Mouse (Mus musculus): ENCODE data around the gene Lingo3. TPM values are rescaled to one million over a fixed set of nuclear protein-coding genes. Genes with fewer than 3 reads are reported as not detected.
A peak's percentile ranks its signal among the peaks of the same experiment; 100 is the strongest.
"Not testable (repeated sequence)": the region's sequence is repeated elsewhere in the genome, so short reads cannot be mapped to it uniquely, and the experiment has no call there.

Lingo3 gene
- polyA plus RNA-seq, 1 experiment from 2014 or later = 0.94 TPM

- no peaks in the 10 kb centered on the region for H3K9me3 ChIP-seq (replicated peaks)
- peaks cover 13% of the 10 kb centered on the region for H3K4me1 ChIP-seq
- H3K4me3 ChIP-seq = no peak overlapping the region
- no peak overlapping the region for H3K9ac ChIP-seq
- no peaks in the 10 kb centered on the region for H3K36me3 ChIP-seq
- WGBS = 80% methylated on average over 15 of the region's 15 CpGs
- no peak overlapping the region for H3K27ac ChIP-seq
- H3K27me3 ChIP-seq = peaks cover 56% of the 10 kb centered on the region
- ATAC-seq (ENCODE audit: low FRiP score) = no peak
- no peak overlapping the region for H3K4me2 ChIP-seq (replicated peaks)
These were observed 1.5 kb downstream of the Lingo3 start for GRCm38 (mm10) chr10:80842334-80842733.

GRCm38 (mm10) chr10:80841685-80842084, 2.2 kb downstream of the Lingo3 start:
- peaks cover 63% of the 10 kb centered on the region for H3K27me3 ChIP-seq
- no peak overlapping the region for H3K27ac ChIP-seq
- no peaks in the 10 kb centered on the region for H3K36me3 ChIP-seq
- no peaks in the 10 kb centered on the region for H3K9me3 ChIP-seq (replicated peaks)
- peaks cover 13% of the 10 kb centered on the region for H3K4me1 ChIP-seq
- WGBS = 87% methylated on average over 2 of the region's 2 CpGs
- H3K4me2 ChIP-seq (replicated peaks) = no peak overlapping the region
- H3K9ac ChIP-seq = no peak overlapping the region
- no peak overlapping the region for H3K4me3 ChIP-seq
- ATAC-seq (ENCODE audit: low FRiP score) = no peak

GRCm38 (mm10) chr10:80839848-80840247, 4.0 kb downstream of the Lingo3 start:
- H3K4me1 ChIP-seq = peaks cover 23% of the 10 kb centered on the region

GRCm38 (mm10) chr10:80838346-80838912, 5.4 kb downstream of the Lingo3 start:
- H3K27ac ChIP-seq = no peak overlapping the region
- WGBS = 56% methylated on average over 2 of the region's 2 CpGs
- no peak overlapping the region for H3K4me2 ChIP-seq (replicated peaks)
- no peaks in the 10 kb centered on the region for H3K36me3 ChIP-seq
- H3K9ac ChIP-seq = no peak overlapping the region
- ATAC-seq (ENCODE audit: low FRiP score) = no peak
- no peak overlapping the region for H3K4me3 ChIP-seq
- H3K4me1 ChIP-seq = peaks cover 18% of the 10 kb centered on the region
- H3K27me3 ChIP-seq = peaks cover 65% of the 10 kb centered on the region
- H3K9me3 ChIP-seq (replicated peaks) = no peaks in the 10 kb centered on the region; the same call in 1 of the 2 replicates

More at GRCm38 (mm10) chr10:80839848-80840247, 4.0 kb downstream of the Lingo3 start:
- 53% methylated on average over 6 of the region's 6 CpGs for WGBS
- ATAC-seq (ENCODE audit: low FRiP score) = no peak
- no peak overlapping the region for H3K4me3 ChIP-seq
- no peaks in the 10 kb centered on the region; the same call in 1 of the 2 replicates for H3K9me3 ChIP-seq (replicated peaks)
- no peak overlapping the region for H3K27ac ChIP-seq
- peaks cover 65% of the 10 kb centered on the region for H3K27me3 ChIP-seq
- H3K9ac ChIP-seq = no peak overlapping the region
- H3K36me3 ChIP-seq = no peaks in the 10 kb centered on the region
- no peak overlapping the region for H3K4me2 ChIP-seq (replicated peaks)

- WGBS = 18% methylated on average over 2 of the region's 2 CpGs
- no peak overlapping the region for H3K27ac ChIP-seq
- peaks cover 15% of the 10 kb centered on the region for H3K4me1 ChIP-seq
- H3K9ac ChIP-seq = peak overlapping the region; percentile 44
- ATAC-seq (ENCODE audit: low FRiP score) = no peak
- H3K4me2 ChIP-seq (replicated peaks) = no peak overlapping the region
- no peaks in the 10 kb centered on the region for H3K36me3 ChIP-seq
- no peaks in the 10 kb centered on the region; the same call in 1 of the 2 replicates for H3K9me3 ChIP-seq (replicated peaks)
- peaks cover 65% of the 10 kb centered on the region for H3K27me3 ChIP-seq
- H3K4me3 ChIP-seq = no peak overlapping the region
These were observed 6.0 kb downstream of the Lingo3 start for GRCm38 (mm10) chr10:80837827-80838226.

GRCm38 (mm10) chr10:80836949-80837379, 6.9 kb downstream of the Lingo3 start:
- ATAC-seq (ENCODE audit: low FRiP score) = no peak
- no peak overlapping the region for H3K4me2 ChIP-seq (replicated peaks)
- no peaks in the 10 kb centered on the region for H3K36me3 ChIP-seq
- no peak overlapping the region for H3K4me3 ChIP-seq
- H3K27me3 ChIP-seq = peaks cover 56% of the 10 kb centered on the region
- H3K27ac ChIP-seq = no peak overlapping the region
- peaks cover 18% of the 10 kb centered on the region for H3K4me1 ChIP-seq
- no peak overlapping the region for H3K9ac ChIP-seq
- 44% methylated on average over 7 of the region's 7 CpGs for WGBS
- no peaks in the 10 kb centered on the region; the same call in 1 of the 2 replicates for H3K9me3 ChIP-seq (replicated peaks)

GRCm38 (mm10) chr10:80835617-80836016, 8.2 kb downstream of the Lingo3 start:
- Histone ChIP-seq H3K27ac (no peak overlapping the region), H3K4me3 (0 out of 2 replicates have a peak overlapping the region, but pooled peaks have one; percentile 5), H3K9me3 (replicated peaks) (no peaks in the 10 kb centered on the region; the same call in 1 of the 2 replicates), H3K4me2 (replicated peaks) (peak overlapping the region; percentile 21), H3K4me1 (peaks cover 23% of the 10 kb centered on the region), H3K36me3 (peaks cover 3% of the 10 kb centered on the region), H3K27me3 (peaks cover 47% of the 10 kb centered on the region), H3K9ac (0 out of 2 replicates have a peak overlapping the region, but pooled peaks have one; percentile 8)
- WGBS = 48% methylated on average over 30 of the region's 30 CpGs
- no peak; the same call in 1 of the 2 replicates for ATAC-seq (ENCODE audit: low FRiP score)

- H3K4me3 ChIP-seq = no peak overlapping the region
- H3K27ac ChIP-seq = no peak overlapping the region
- no peaks in the 10 kb centered on the region; the same call in 1 of the 2 replicates for H3K9me3 ChIP-seq (replicated peaks)
- ATAC-seq (ENCODE audit: low FRiP score) = no peak
- no peak overlapping the region for H3K4me2 ChIP-seq (replicated peaks)
- peaks cover 47% of the 10 kb centered on the region for H3K27me3 ChIP-seq
- 51% methylated on average over 7 of the region's 7 CpGs for WGBS
- H3K36me3 ChIP-seq = peaks cover 22% of the 10 kb centered on the region
- H3K9ac ChIP-seq = no peak overlapping the region
- peaks cover 46% of the 10 kb centered on the region for H3K4me1 ChIP-seq
These were observed 11.0 kb downstream of the Lingo3 start for GRCm38 (mm10) chr10:80832818-80833217.

- H3K9ac ChIP-seq = no peak overlapping the region
- H3K36me3 ChIP-seq = peaks cover 22% of the 10 kb centered on the region
- peaks cover 51% of the 10 kb centered on the region for H3K4me1 ChIP-seq
- peaks cover 32% of the 10 kb centered on the region for H3K27me3 ChIP-seq
- H3K27ac ChIP-seq = no peak overlapping the region
- no peak overlapping the region for H3K4me2 ChIP-seq (replicated peaks)
- H3K4me3 ChIP-seq = no peak overlapping the region
- H3K9me3 ChIP-seq (replicated peaks) = no peaks in the 10 kb centered on the region; the same call in 1 of the 2 replicates
- no peak for ATAC-seq (ENCODE audit: low FRiP score)
- WGBS = 3% methylated on average over 9 of the region's 9 CpGs
These were observed 12.7 kb downstream of the Lingo3 start for GRCm38 (mm10) chr10:80831136-80831535.

- H3K27ac ChIP-seq = no peak overlapping the region
- H3K27me3 ChIP-seq = peaks cover 17% of the 10 kb centered on the region
- 65% methylated on average over 1 of the region's 1 CpGs for WGBS
- no peak for ATAC-seq (ENCODE audit: low FRiP score)
- no peak overlapping the region for H3K4me3 ChIP-seq
- peaks cover 40% of the 10 kb centered on the region for H3K4me1 ChIP-seq
- peaks cover 22% of the 10 kb centered on the region for H3K36me3 ChIP-seq
- no peak overlapping the region for H3K9ac ChIP-seq
- H3K9me3 ChIP-seq (replicated peaks) = no peaks in the 10 kb centered on the region
- H3K4me2 ChIP-seq (replicated peaks) = no peak overlapping the region
These were observed 14.2 kb downstream of the Lingo3 start for GRCm38 (mm10) chr10:80829359-80830278.

GRCm38 (mm10) chr10:80828587-80828986, 15.3 kb downstream of the Lingo3 start:
- H3K27ac ChIP-seq; ATAC-seq (ENCODE audit: low FRiP score); H3K27me3 ChIP-seq; H3K4me3 ChIP-seq; H3K9me3 ChIP-seq (replicated peaks): not testable (repeated sequence)
- H3K4me2 ChIP-seq (replicated peaks) = peak overlapping the region; percentile 87
- peaks cover 40% of the 10 kb centered on the region for H3K4me1 ChIP-seq
- peaks cover 22% of the 10 kb centered on the region for H3K36me3 ChIP-seq
- 88% methylated on average over 8 of the region's 9 CpGs for WGBS
- H3K9ac ChIP-seq = peak overlapping the region; percentile 92; the same call in 1 of the 2 replicates

GRCm38 (mm10) chr10:80827870-80828420, 15.9 kb downstream of the Lingo3 start:
- Histone ChIP-seq H3K4me1 (peaks cover 40% of the 10 kb centered on the region), H3K27ac (no peak overlapping the region), H3K4me3 (peak overlapping the region; percentile 86), H3K9ac (peak overlapping the region; percentile 92), H3K4me2 (replicated peaks) (peak overlapping the region; percentile 87), H3K27me3 (peaks cover under 1% of the 10 kb centered on the region; the same call in 1 of the 2 replicates), H3K9me3 (replicated peaks) (no peaks in the 10 kb centered on the region), H3K36me3 (peaks cover 22% of the 10 kb centered on the region)
- ATAC-seq (ENCODE audit: low FRiP score) = no peak
- WGBS = 85% methylated on average over 10 of the region's 10 CpGs

All from hindbrain, embryonic 12.5 days (tissue).